Mouse (Mus musculus) heart, embryonic 16.5 days (tissue): ENCODE data around the gene Shisa2. TPM values are rescaled to one million over a fixed set of nuclear protein-coding genes. Genes with fewer than 3 reads are reported as not detected.

Experiments
- ATAC-seq: fragments of 200-750 bp; cut with Nextera tagmentation; replicated peaks from 2 replicates; pipeline ENCODE4 v1.8.0; 2017; ENCODE audit warnings: moderate number of reproducible peaks; ENCODE audit not compliant: insufficient read depth, low FRiP score; ENCODE audit errors: extremely low read depth
- H3K27ac ChIP-seq: fragments of 300-500 bp; sonication (generic); 2 replicates; pipeline ENCODE4 v1.5.1; 2014; ENCODE audit warnings: mild to moderate bottlenecking, low read length, control low read depth, moderate library complexity
- H3K27me3 ChIP-seq: fragments of 300-500 bp; sonication (generic); 2 replicates; pipeline ENCODE4 v1.6.1; 2014; ENCODE audit warnings: low read length, mixed read lengths; ENCODE audit not compliant: control insufficient read depth, insufficient read depth
- H3K36me3 ChIP-seq: fragments of 300-500 bp; sonication (generic); 2 replicates; pipeline ENCODE4 v1.6.1; 2014; ENCODE audit not compliant: control insufficient read depth, insufficient read depth
- H3K4me1 ChIP-seq: fragments of 300-500 bp; sonication (generic); 2 replicates; pipeline ENCODE4 v1.6.1; 2014; ENCODE audit warnings: low read length, mixed read lengths; ENCODE audit not compliant: control insufficient read depth, insufficient read depth
- H3K4me2 ChIP-seq: fragments of 300-500 bp; sonication (generic); 2 replicates; pipeline ENCODE4 v1.6.1; 2014; ENCODE audit warnings: low read depth, mild to moderate bottlenecking, control low read depth, low read length
- H3K4me3 ChIP-seq: fragments of 300-500 bp; sonication (generic); 2 replicates; pipeline ENCODE4 v1.5.1; 2014; ENCODE audit warnings: mild to moderate bottlenecking, control low read depth, low read length
- H3K9ac ChIP-seq: fragments of 300-500 bp; sonication (generic); 2 replicates; pipeline ENCODE4 v1.6.1; 2014; ENCODE audit warnings: low read length, control low read depth
- H3K9me3 ChIP-seq: fragments of 300-500 bp; sonication (generic); replicated peaks from 2 replicates; pipeline ENCODE4 v1.6.1; 2016; ENCODE audit warnings: low read length; ENCODE audit not compliant: control insufficient read depth
- WGBS: fragments of 180-500 bp; shearing (Covaris S2); extraction: QIAGEN DNeasy Blood & Tissue Kit; methylation state at CpG from one replicate; pipeline ENCODE4 v1.1.7; 2014; 5-methylcytosine and 5-hydroxymethylcytosine counted together
- polyA plus RNA-seq: library from polyadenylated mRNA; unstranded; fragments of >200 nt; fragmentation: Nextera tagmentation; extraction: Ambion mirVana; gene quantifications from 2 replicates; pipeline ENCODE4 v1.2.1, GENCODE M21; 2015

Shisa2 gene
- polyA plus RNA-seq, 1 experiment from 2014 or later = 12.2 TPM

GRCm38 (mm10) chr14:59626711-59627110, 1.6 kb downstream of the Shisa2 start:
- Histone ChIP-seq H3K4me2 (peak overlapping the region; percentile 87), H3K9ac (peak overlapping the region; percentile 69), H3K4me1 (peaks cover 11% of the 10 kb centered on the region), H3K36me3 (no peaks in the 10 kb centered on the region), H3K9me3 (no peaks in the 10 kb centered on the region), H3K27ac (peak overlapping the region; percentile 42), H3K4me3 (peak overlapping the region; percentile 66), H3K27me3 (peaks cover 17% of the 10 kb centered on the region)
- whole genome bisulfite sequencing = 43% methylated on average over 8 of the region's 8 CpGs
- ATAC-seq = no peak

GRCm38 (mm10) chr14:59627142-59627680, 2.1 kb downstream of the Shisa2 start:
- Histone ChIP-seq H3K4me2 (peak overlapping the region; percentile 87), H3K9me3 (no peaks in the 10 kb centered on the region), H3K4me3 (peak overlapping the region; percentile 66), H3K27ac (peak overlapping the region; percentile 51), H3K27me3 (peaks cover 17% of the 10 kb centered on the region), H3K9ac (peak overlapping the region; percentile 69), H3K4me1 (peaks cover 11% of the 10 kb centered on the region), H3K36me3 (no peaks in the 10 kb centered on the region)
- ATAC-seq = no peak
- WGBS = 51% methylated on average over 9 of the region's 9 CpGs

GRCm38 (mm10) chr14:59627823-59628222, 2.7 kb downstream of the Shisa2 start:
- Histone ChIP-seq H3K36me3 (no peaks in the 10 kb centered on the region), H3K4me2 (peak overlapping the region; percentile 87), H3K27ac (peak overlapping the region; percentile 27; the same call in 1 of the 2 replicates), H3K27me3 (peaks cover 17% of the 10 kb centered on the region), H3K9me3 (no peaks in the 10 kb centered on the region), H3K4me1 (peaks cover 11% of the 10 kb centered on the region), H3K9ac (peak overlapping the region; percentile 4; the same call in 1 of the 2 replicates), H3K4me3 (peak overlapping the region; percentile 66)
- ATAC-seq = no peak
- WGBS = 55% methylated on average over 7 of the region's 7 CpGs

- ATAC-seq = no peak
- Histone ChIP-seq H3K9ac (no peak overlapping the region), H3K27me3 (peaks cover 12% of the 10 kb centered on the region), H3K4me3 (no peak overlapping the region), H3K4me1 (peaks cover 11% of the 10 kb centered on the region), H3K27ac (no peak overlapping the region), H3K36me3 (no peaks in the 10 kb centered on the region), H3K4me2 (no peak overlapping the region), H3K9me3 (no peaks in the 10 kb centered on the region)
- WGBS = 87% methylated on average over 15 of the region's 15 CpGs
Observed at GRCm38 (mm10) chr14:59629308-59629707, 4.2 kb downstream of the Shisa2 start.

GRCm38 (mm10) chr14:59630096-59630495, 5.0 kb downstream of the Shisa2 start:
- H3K27me3 ChIP-seq = peaks cover 12% of the 10 kb centered on the region
- ATAC-seq = no peak
- no peak overlapping the region for H3K9ac ChIP-seq
- WGBS = 90% methylated on average over 9 of the region's 9 CpGs
- H3K9me3 ChIP-seq = no peaks in the 10 kb centered on the region
- H3K4me3 ChIP-seq = no peak overlapping the region
- H3K36me3 ChIP-seq = no peaks in the 10 kb centered on the region
- H3K27ac ChIP-seq = no peak overlapping the region
- H3K4me1 ChIP-seq = peaks cover 8% of the 10 kb centered on the region; the same call in 1 of the 2 replicates
- H3K4me2 ChIP-seq = no peak overlapping the region

- Histone ChIP-seq H3K27me3 (peaks cover 4% of the 10 kb centered on the region; the same call in 1 of the 2 replicates), H3K9ac (no peak overlapping the region), H3K4me2 (no peak overlapping the region), H3K36me3 (no peaks in the 10 kb centered on the region), H3K9me3 (no peaks in the 10 kb centered on the region), H3K4me1 (0 out of 2 replicates have a peak, but pooled peaks cover 2% of the 10 kb centered on the region), H3K4me3 (no peak overlapping the region), H3K27ac (no peak overlapping the region)
- ATAC-seq = no peak
- 81% methylated on average over 6 of the region's 6 CpGs for WGBS
Observed at GRCm38 (mm10) chr14:59632067-59632466, 7.0 kb downstream of the Shisa2 start.

GRCm38 (mm10) chr14:59633295-59633898, 8.3 kb downstream of the Shisa2 start:
- Histone ChIP-seq H3K27ac (no peak overlapping the region), H3K27me3 (no peaks in the 10 kb centered on the region), H3K4me3 (no peak overlapping the region), H3K9me3 (no peaks in the 10 kb centered on the region), H3K36me3 (no peaks in the 10 kb centered on the region), H3K9ac (no peak overlapping the region), H3K4me1 (no peaks in the 10 kb centered on the region), H3K4me2 (no peak overlapping the region)
- WGBS = 68% methylated on average over 5 of the region's 5 CpGs
- no peak for ATAC-seq

- Histone ChIP-seq H3K27ac (no peak overlapping the region), H3K9ac (no peak overlapping the region), H3K9me3 (no peaks in the 10 kb centered on the region), H3K27me3 (no peaks in the 10 kb centered on the region), H3K4me2 (no peak overlapping the region), H3K36me3 (no peaks in the 10 kb centered on the region), H3K4me3 (no peak overlapping the region), H3K4me1 (no peaks in the 10 kb centered on the region)
- 80% methylated on average over 9 of the region's 9 CpGs for WGBS
- ATAC-seq = no peak
Observed at GRCm38 (mm10) chr14:59633988-59634387, 8.9 kb downstream of the Shisa2 start.

GRCm38 (mm10) chr14:59638906-59639703, 14.0 kb downstream of the Shisa2 start:
- Histone ChIP-seq H3K4me3 (no peak overlapping the region), H3K4me1 (0 out of 2 replicates have a peak, but pooled peaks cover 7% of the 10 kb centered on the region), H3K9me3 (no peaks in the 10 kb centered on the region), H3K4me2 (no peak overlapping the region), H3K27ac (no peak overlapping the region), H3K9ac (no peak overlapping the region), H3K36me3 (no peaks in the 10 kb centered on the region), H3K27me3 (no peaks in the 10 kb centered on the region)
- WGBS = 45% methylated on average over 7 of the region's 7 CpGs
- no peak for ATAC-seq
